Mouse (Mus musculus): ENCODE results near the gene Sumf1. TPM values are rescaled to one million over a fixed set of nuclear protein-coding genes. Genes with fewer than 3 reads are reported as not detected.
A peak's percentile ranks its signal among the peaks of the same experiment; 100 is the strongest.

Sumf1 gene
- total and polyA plus RNA-seq, 2 experiments from 2014 or later: 13.7 to 23.0 TPM

GRCm38 (mm10) chr6:108152661-108153269 is 32.6 kb downstream of the Sumf1 start:
- ATAC-seq (ENCODE audit: low FRiP score) (no peak), DNase-seq (ENCODE audit: low spot score) (peak; percentile 17)
- H3K4me3 ChIP-seq (ENCODE audit: low read depth, low read length): no peak overlapping the region
- H3K4me2 ChIP-seq (ENCODE audit: low read depth, low read length, poor library complexity, severe bottlenecking): no peak overlapping the region
- H3K27ac ChIP-seq (ENCODE audit: low read depth, low read length): no peak overlapping the region
- WGBS: 91% methylated on average over 9 of the region's 9 CpGs
- no peak overlapping the region for H3K9ac ChIP-seq (replicated peaks; ENCODE audit: low read length, poor library complexity, severe bottlenecking)
- H3K4me1 ChIP-seq (ENCODE audit: insufficient read depth, low read length): no peaks in the 10 kb centered on the region
- no peaks in the 10 kb centered on the region for H3K36me3 ChIP-seq (ENCODE audit: insufficient read depth, low read length)
- H3K27me3 ChIP-seq (ENCODE audit: insufficient read depth, low read length): no peaks in the 10 kb centered on the region
- TF ChIP-seq CTCF (IDR thresholded peaks at IDR 0.05): no peak
- no peaks in the 10 kb centered on the region for H3K9me3 ChIP-seq (ENCODE audit: low read length)

GRCm38 (mm10) chr6:108152081-108152480 is 33.3 kb downstream of the Sumf1 start:
- no peak for TF ChIP-seq CTCF (IDR thresholded peaks at IDR 0.05)
- Histone ChIP-seq H3K36me3 (ENCODE audit: insufficient read depth, low read length) (no peaks in the 10 kb centered on the region), H3K9ac (replicated peaks; ENCODE audit: low read length, poor library complexity, severe bottlenecking) (no peak overlapping the region), H3K4me3 (ENCODE audit: low read depth, low read length) (no peak overlapping the region), H3K4me2 (ENCODE audit: low read depth, low read length, poor library complexity, severe bottlenecking) (no peak overlapping the region), H3K9me3 (ENCODE audit: low read length) (no peaks in the 10 kb centered on the region), H3K27me3 (ENCODE audit: insufficient read depth, low read length) (no peaks in the 10 kb centered on the region), H3K27ac (ENCODE audit: low read depth, low read length) (no peak overlapping the region), H3K4me1 (ENCODE audit: insufficient read depth, low read length) (no peaks in the 10 kb centered on the region)
- DNase-seq (ENCODE audit: low spot score) (no peak), ATAC-seq (ENCODE audit: low FRiP score) (no peak)
- 78% methylated on average over 6 of the region's 6 CpGs for WGBS

GRCm38 (mm10) chr6:108149235-108149634 is 36.1 kb downstream of the Sumf1 start:
- no peaks in the 10 kb centered on the region for H3K4me1 ChIP-seq (ENCODE audit: insufficient read depth, low read length)
- no peaks in the 10 kb centered on the region for H3K9me3 ChIP-seq (ENCODE audit: low read length)
- H3K4me3 ChIP-seq (ENCODE audit: low read depth, low read length): no peak overlapping the region
- H3K27me3 ChIP-seq (ENCODE audit: insufficient read depth, low read length): no peaks in the 10 kb centered on the region
- DNase-seq (ENCODE audit: low spot score) (no peak), ATAC-seq (ENCODE audit: low FRiP score) (no peak)
- WGBS: 87% methylated on average over 4 of the region's 4 CpGs
- H3K4me2 ChIP-seq (ENCODE audit: low read depth, low read length, poor library complexity, severe bottlenecking): no peak overlapping the region
- no peaks in the 10 kb centered on the region for H3K36me3 ChIP-seq (ENCODE audit: insufficient read depth, low read length)
- no peak overlapping the region for H3K9ac ChIP-seq (replicated peaks; ENCODE audit: low read length, poor library complexity, severe bottlenecking)
- TF ChIP-seq CTCF (IDR thresholded peaks at IDR 0.05): no peak
- H3K27ac ChIP-seq (ENCODE audit: low read depth, low read length): no peak overlapping the region

DNA sequence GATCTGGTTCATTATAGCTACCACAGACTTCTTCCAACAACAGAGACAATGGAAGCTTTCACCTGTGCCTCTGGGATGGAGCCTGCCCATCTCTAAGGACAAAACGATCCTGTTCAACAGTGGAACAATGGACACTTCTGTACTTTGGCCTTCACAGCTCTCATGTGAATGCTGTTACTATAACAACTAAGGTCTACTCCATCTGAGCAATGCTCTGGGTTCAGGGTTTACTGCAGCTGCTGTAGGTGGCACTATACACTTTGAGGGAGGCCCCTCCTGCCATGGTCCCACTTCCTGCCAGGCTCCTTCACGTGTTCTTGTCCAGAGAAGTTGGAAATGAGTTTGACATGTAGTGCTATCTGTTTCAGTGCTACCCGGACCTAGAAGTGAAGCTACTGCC is 36.9 kb downstream of the Sumf1 start:
- Histone ChIP-seq H3K9me3 (ENCODE audit: low read length) (no peaks in the 10 kb centered on the region), H3K36me3 (ENCODE audit: insufficient read depth, low read length) (no peaks in the 10 kb centered on the region), H3K4me2 (ENCODE audit: low read depth, low read length, poor library complexity, severe bottlenecking) (no peak overlapping the region), H3K27me3 (ENCODE audit: insufficient read depth, low read length) (no peaks in the 10 kb centered on the region), H3K4me3 (ENCODE audit: low read depth, low read length) (no peak overlapping the region), H3K4me1 (ENCODE audit: insufficient read depth, low read length) (no peaks in the 10 kb centered on the region), H3K27ac (ENCODE audit: low read depth, low read length) (no peak overlapping the region), H3K9ac (replicated peaks; ENCODE audit: low read length, poor library complexity, severe bottlenecking) (no peak overlapping the region)
- no peak for TF ChIP-seq CTCF (IDR thresholded peaks at IDR 0.05)
- WGBS: 67% methylated on average over 3 of the region's 3 CpGs
- ATAC-seq (ENCODE audit: low FRiP score) (no peak), DNase-seq (ENCODE audit: low spot score) (no peak)

DNA sequence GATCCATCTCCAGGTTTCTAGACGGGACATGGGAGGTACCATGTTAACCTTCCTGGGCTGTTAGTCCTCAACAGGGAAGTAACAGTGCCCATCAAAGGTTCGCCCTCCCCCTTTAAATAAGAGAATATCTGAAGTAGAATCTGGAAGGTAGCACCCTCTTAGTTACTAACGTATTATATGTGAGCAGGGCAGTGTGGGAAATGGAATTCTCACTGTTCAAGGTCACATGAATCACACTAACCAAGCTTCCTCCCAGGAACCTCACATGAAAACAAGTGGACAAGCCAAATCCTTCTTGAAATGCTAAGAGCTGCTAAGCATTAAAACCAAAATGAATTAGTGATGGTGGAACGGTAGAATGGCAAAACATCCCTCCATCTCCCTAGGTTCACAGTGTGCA is 38.7 kb downstream of the Sumf1 start:
- H3K27ac ChIP-seq (ENCODE audit: low read depth, low read length): no peak overlapping the region
- TF ChIP-seq CTCF (IDR thresholded peaks at IDR 0.05): no peak

GRCm38 (mm10) chr6:108145941-108146588 is 39.3 kb downstream of the Sumf1 start:
- H3K27me3 ChIP-seq (ENCODE audit: insufficient read depth, low read length): no peaks in the 10 kb centered on the region
- peak; percentile 91 for DNase-seq (ENCODE audit: low spot score)
- WGBS: 32% methylated on average over 7 of the region's 7 CpGs
- H3K9me3 ChIP-seq (ENCODE audit: low read length): no peaks in the 10 kb centered on the region
- ATAC-seq (ENCODE audit: low FRiP score): peak; percentile 83
- no peak overlapping the region for H3K27ac ChIP-seq (ENCODE audit: low read depth, low read length)
- H3K4me2 ChIP-seq (ENCODE audit: low read depth, low read length, poor library complexity, severe bottlenecking): no peak overlapping the region
- no peaks in the 10 kb centered on the region for H3K4me1 ChIP-seq (ENCODE audit: insufficient read depth, low read length)
- no peaks in the 10 kb centered on the region for H3K36me3 ChIP-seq (ENCODE audit: insufficient read depth, low read length)
- H3K9ac ChIP-seq (replicated peaks; ENCODE audit: low read length, poor library complexity, severe bottlenecking): no peak overlapping the region
- no peak for TF ChIP-seq CTCF (IDR thresholded peaks at IDR 0.05)
- H3K4me3 ChIP-seq (ENCODE audit: low read depth, low read length): no peak overlapping the region

More for the DNA sequence above, 38.7 kb downstream of the Sumf1 start:
- DNase-seq (ENCODE audit: low spot score) (no peak), ATAC-seq (ENCODE audit: low FRiP score) (no peak)
- Histone ChIP-seq H3K4me1 (ENCODE audit: insufficient read depth, low read length) (no peaks in the 10 kb centered on the region), H3K9me3 (ENCODE audit: low read length) (no peaks in the 10 kb centered on the region), H3K27me3 (ENCODE audit: insufficient read depth, low read length) (no peaks in the 10 kb centered on the region), H3K4me2 (ENCODE audit: low read depth, low read length, poor library complexity, severe bottlenecking) (no peak overlapping the region), H3K36me3 (ENCODE audit: insufficient read depth, low read length) (no peaks in the 10 kb centered on the region), H3K9ac (replicated peaks; ENCODE audit: low read length, poor library complexity, severe bottlenecking) (no peak overlapping the region), H3K4me3 (ENCODE audit: low read depth, low read length) (no peak overlapping the region)
- WGBS: 94% methylated on average over 4 of the region's 4 CpGs
